Mouse (Mus musculus): ENCODE measurements at regions not wholly inside any gene's neighbourhood (a gene's known extent, or its start where the extent isn't known, plus 50 kb on each side); places are given as distances from the start of the nearest gene placed in this dataset. TPM values are rescaled to one million over a fixed set of nuclear protein-coding genes. Genes with fewer than 3 reads are reported as not detected.
A peak's percentile ranks its signal among the peaks of the same experiment; 100 is the strongest.

GRCm38 (mm10) chr13:10451057-10451456 is 90.4 kb upstream of the Chrm3 start:
- H3K9ac ChIP-seq, result no peak overlapping the region
- 22% methylated on average over 3 of the region's 3 CpGs for WGBS
- no peaks in the 10 kb centered on the region for H3K9me3 ChIP-seq (ENCODE audit: low read depth, low read length)
- peak; percentile 43 for TF ChIP-seq CTCF (IDR thresholded peaks at IDR 0.05; ENCODE audit: low read depth)
- H3K36me3 ChIP-seq (ENCODE audit: insufficient read depth), result no peaks in the 10 kb centered on the region
- no peak overlapping the region for H3K4me2 ChIP-seq
- DNase-seq (peak; percentile 42), ATAC-seq (ENCODE audit: insufficient read depth) (no peak)
- H3K4me1 ChIP-seq (ENCODE audit: insufficient read depth), result no peaks in the 10 kb centered on the region
- no peaks in the 10 kb centered on the region for H3K27me3 ChIP-seq (ENCODE audit: insufficient read depth, low read length)
- no peak overlapping the region for H3K4me3 ChIP-seq (ENCODE audit: low read depth, low read length)
- no peak overlapping the region for H3K27ac ChIP-seq (ENCODE audit: low read depth)

- no peak for ATAC-seq (ENCODE audit: insufficient read depth)
- no peak overlapping the region for H3K27ac ChIP-seq (ENCODE audit: low read depth)
- no peaks in the 10 kb centered on the region for H3K27me3 ChIP-seq (ENCODE audit: insufficient read depth, low read length)
- WGBS, result 89% methylated on average over 6 of the region's 6 CpGs
- no peaks in the 10 kb centered on the region for H3K36me3 ChIP-seq (ENCODE audit: insufficient read depth)
- H3K4me1 ChIP-seq (ENCODE audit: insufficient read depth), result no peaks in the 10 kb centered on the region
- H3K9me3 ChIP-seq (ENCODE audit: low read depth, low read length), result no peaks in the 10 kb centered on the region
- no peak for DNase-seq
- no peak for TF ChIP-seq CTCF (IDR thresholded peaks at IDR 0.05; ENCODE audit: low read depth)
- H3K4me3 ChIP-seq (ENCODE audit: low read depth, low read length), result no peak overlapping the region
- no peak overlapping the region for H3K4me2 ChIP-seq
- no peak overlapping the region for H3K9ac ChIP-seq
Observed at GRCm38 (mm10) chr13:10449502-10449901, 88.9 kb upstream of the Chrm3 start.

- Histone ChIP-seq H3K4me1 (ENCODE audit: insufficient read depth) (no peaks in the 10 kb centered on the region), H3K4me2 (no peak overlapping the region), H3K9me3 (ENCODE audit: low read depth, low read length) (no peaks in the 10 kb centered on the region), H3K4me3 (ENCODE audit: low read depth, low read length) (no peak overlapping the region), H3K36me3 (ENCODE audit: insufficient read depth) (no peaks in the 10 kb centered on the region), H3K27ac (ENCODE audit: low read depth) (no peak overlapping the region), H3K9ac (no peak overlapping the region), H3K27me3 (ENCODE audit: insufficient read depth, low read length) (no peaks in the 10 kb centered on the region)
- no peak for ATAC-seq (ENCODE audit: insufficient read depth)
- no peak for DNase-seq
- WGBS, result 53% methylated on average over 1 of the region's 1 CpGs
- TF ChIP-seq CTCF (IDR thresholded peaks at IDR 0.05; ENCODE audit: low read depth), result no peak
Observed at GRCm38 (mm10) chr13:10447806-10448205, 87.2 kb upstream of the Chrm3 start.

GRCm38 (mm10) chr13:10445679-10446078 is 85.0 kb upstream of the Chrm3 start:
- Histone ChIP-seq H3K4me1 (ENCODE audit: insufficient read depth) (no peaks in the 10 kb centered on the region), H3K36me3 (ENCODE audit: insufficient read depth) (no peaks in the 10 kb centered on the region), H3K9ac (no peak overlapping the region), H3K4me3 (ENCODE audit: low read depth, low read length) (no peak overlapping the region), H3K4me2 (no peak overlapping the region), H3K9me3 (ENCODE audit: low read depth, low read length) (no peaks in the 10 kb centered on the region), H3K27ac (ENCODE audit: low read depth) (no peak overlapping the region), H3K27me3 (ENCODE audit: insufficient read depth, low read length) (no peaks in the 10 kb centered on the region)
- 57% methylated on average over 3 of the region's 3 CpGs for WGBS
- DNase-seq (no peak), ATAC-seq (ENCODE audit: insufficient read depth) (no peak)
- no peak for TF ChIP-seq CTCF (IDR thresholded peaks at IDR 0.05; ENCODE audit: low read depth)

Small RNAs in the stretch of these regions (microRNA-seq; reads per million reads assigned to microRNA genes)
- gene Gm23415 (ENCODE audit: borderline number of aligned reads), result not detected
